Mouse (Mus musculus): ENCODE data around the gene Dctn1.

DNA sequence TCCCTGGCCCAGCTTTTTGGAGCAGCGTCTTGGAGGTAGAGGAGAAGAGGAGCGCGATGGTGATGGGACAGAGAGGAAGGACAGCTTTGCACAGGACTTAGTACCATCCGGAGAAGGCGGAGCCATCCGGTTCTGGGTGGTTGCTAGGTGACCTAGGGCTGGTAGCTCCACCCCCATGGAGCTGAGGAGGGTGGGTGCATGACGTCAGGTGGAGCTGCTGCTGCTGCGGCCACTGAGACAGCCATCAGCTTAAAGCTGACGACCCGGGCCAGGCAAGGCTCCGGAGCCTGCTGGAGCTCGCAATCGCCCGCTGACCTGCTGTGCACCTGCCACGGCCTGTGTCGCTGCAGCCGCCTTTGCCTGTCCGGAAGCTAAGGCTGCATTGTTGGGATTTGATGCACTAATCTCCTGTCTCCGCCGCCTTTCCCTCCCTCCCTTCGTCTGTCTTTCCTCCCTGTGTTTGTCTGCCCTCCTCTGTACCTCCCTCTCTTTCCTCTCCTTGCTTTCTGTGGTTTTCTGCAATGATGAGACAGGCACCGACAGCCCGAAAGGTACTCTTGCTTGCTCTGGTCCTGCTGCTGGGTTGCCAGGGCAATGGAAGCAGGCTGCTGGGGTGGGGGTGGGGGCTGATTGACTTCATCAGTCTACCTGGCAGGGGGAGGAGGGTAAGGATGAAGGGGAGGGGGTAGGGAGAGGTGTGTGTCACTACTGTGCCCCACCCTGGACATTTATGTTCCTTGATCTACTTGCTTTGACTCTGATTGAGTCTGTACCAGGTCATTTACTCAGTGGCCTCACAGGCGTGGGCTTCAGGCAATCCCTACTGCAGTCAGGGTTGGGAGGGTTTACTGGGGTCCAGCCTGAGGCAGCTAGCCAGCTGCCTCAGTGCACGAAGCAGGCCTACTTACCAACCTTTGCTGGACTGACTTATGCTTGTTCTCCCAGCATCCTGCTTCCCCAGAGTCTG is 20.5 kb downstream of the Dctn1 start:
- TF ChIP-seq CTCF (IDR thresholded peaks at IDR 0.05) (no peak), POLR2A (IDR thresholded peaks at IDR 0.05; ENCODE audit: insufficient read depth, low read depth, low read length) (no peak)

Data from heart, adult 2 months (tissue).